9 mouse cellular contexts compared by ENCODE assay signal in the genomic region with DNA sequence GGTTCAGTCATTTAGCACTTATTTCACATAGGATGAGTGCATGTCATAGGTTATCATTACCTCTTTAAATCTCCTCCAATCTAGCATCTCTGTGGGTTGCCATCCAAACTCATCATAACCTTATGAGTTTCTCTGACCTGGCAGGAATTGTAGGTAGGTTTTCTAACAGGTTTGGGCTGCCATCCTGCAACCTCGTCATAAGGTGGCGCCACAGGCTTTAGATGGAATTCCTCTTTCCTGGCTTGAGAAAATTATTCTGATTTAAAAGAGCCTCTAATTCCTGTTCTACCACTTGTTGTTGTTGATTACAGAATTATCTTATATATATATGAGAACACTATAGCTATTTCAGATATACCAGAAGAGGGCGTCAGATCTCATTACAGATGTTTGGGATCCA. TPM values are rescaled to one million over a fixed set of nuclear protein-coding genes. Genes with fewer than 3 reads are reported as not detected.
A peak's percentile ranks its signal among the peaks of the same experiment; 100 is the strongest.
DNase-seq lines count a peak whose midpoint lies in the region; TF ChIP-seq lines count a peak whose summit lies in the region.
"Had no signal": no experiment of that assay in that cellular context is flagged by ENCODE, and none has a peak within 500 bp of the region (broad histone marks: within the 10 kb centered on the region; RNA-seq: fewer than 3 reads in every experiment).

No protein-coding gene starts in this region.

- no peaks in the 10 kb centered on the region for H3K27me3 ChIP-seq in CH12.LX (replicated peaks)
- H3K27me3 ChIP-seq: forebrain, embryonic 12.5 days had no signal

- peak; percentile 90 for TF ChIP-seq RAD21 in CH12.LX (IDR thresholded peaks at IDR 0.05; ENCODE audit: low read depth, low read length)

- no peak for TF ChIP-seq EP300 in CH12.LX (IDR thresholded peaks at IDR 0.05; ENCODE audit: low read length)

- no peak overlapping the region for H3K27ac ChIP-seq in CH12.LX (ENCODE audit: insufficient read depth, low read depth)
- H3K27ac ChIP-seq: forebrain, embryonic 12.5 days had no signal

- TF ChIP-seq CTCF in CH12.LX (conservative IDR thresholded peaks at IDR 0.05 in 1 of 2, IDR thresholded peaks at IDR 0.05 in 1 of 2; ENCODE audit: low read depth in 2 of 2, low read length in 2 of 2): peak; percentile 47 to 85

- intact Hi-C loops in gastrocnemius, postnatal 14 days (cut with DNase I; ENCODE audit: low total_unique reads): no loop called here

- peaks cover 7 to 34% of the 10 kb centered on the region in 2 experiments for H3K4me1 ChIP-seq in CH12.LX (ENCODE audit: control insufficient read depth in 1 of 2, insufficient read depth in 2 of 2)
- H3K4me1 ChIP-seq: forebrain, embryonic 12.5 days had no signal

- in situ Hi-C loops in CH12.LX (cut with MboI; ENCODE audit: low pct_ligation_motif_present, low pct_unique_long_range_greater_than_20kb, low sequenced_read_pairs): loop anchor here (5.0 kb wide), 1 partner anchor 159 kb away; no protein-coding TSS in a partner anchor

- DNase-seq in cerebellum, postnatal 14 days: peak; percentile 54 to 69
- no peak for DNase-seq in cerebellum, adult 11-12 months
- DNase-seq in layer of hippocampus, adult 11-12 months (ENCODE audit: low spot score): peak; percentile 57
- no peak for DNase-seq in layer of hippocampus, postnatal 14 days (ENCODE audit: low spot score in 2 of 2)
- no peak for DNase-seq in CH12.LX (ENCODE audit: extremely low read depth)
- peak; percentile 39 for DNase-seq in gastrocnemius, postnatal 14 days
- no peak for DNase-seq in spleen, adult 18-20 months
- DNase-seq in spleen, postnatal 14 days (ENCODE audit: low spot score in 2 of 2): no peak

- no peak for TF ChIP-seq POLR2A in CH12.LX (IDR thresholded peaks at IDR 0.05; ENCODE audit: low read depth, low read length)

- no peak overlapping the region for H3K4me3 ChIP-seq in CH12.LX (replicated peaks in 1 of 3; ENCODE audit: low read depth in 2 of 3, low read length in 2 of 3, poor library complexity in 1 of 3)
- H3K4me3 ChIP-seq: forebrain, embryonic 12.5 days had no signal

- H3K9ac ChIP-seq in CH12.LX (ENCODE audit: insufficient read depth, low read depth): no peak overlapping the region
- H3K9ac ChIP-seq: forebrain, embryonic 12.5 days had no signal

- H3K36me3 ChIP-seq in CH12.LX (replicated peaks in 1 of 2; ENCODE audit: control insufficient read depth in 1 of 2, insufficient read depth in 1 of 2, low read length in 1 of 2): no peaks in the 10 kb centered on the region
- H3K36me3 ChIP-seq: forebrain, embryonic 12.5 days had no signal

- no peaks in the 10 kb centered on the region for H3K79me2 ChIP-seq in CH12.LX (replicated peaks; ENCODE audit: control insufficient read depth, extremely low read depth, insufficient read depth, poor library complexity, severe bottlenecking)

- peaks cover 12% of the 10 kb centered on the region for H3K9me3 ChIP-seq in CH12.LX (replicated peaks; ENCODE audit: low read length)
- H3K9me3 ChIP-seq: forebrain, embryonic 12.5 days had no signal

- dilution Hi-C loops in CH12.LX (cut with MboI; ENCODE audit: extremely low pct_ligation_motif_present, extremely low pct_unique_long_range_greater_than_20kb, low sequenced_read_pairs): no loop called here

- H3K4me2 ChIP-seq in CH12.LX (ENCODE audit: insufficient read depth, low read depth, poor library complexity, severe bottlenecking): no peak overlapping the region
- H3K4me2 ChIP-seq: forebrain, embryonic 12.5 days had no signal

TF ChIP-seq in CH12.LX, 34 proteins besides CTCF, POLR2A, EP300 and RAD21:
- no peak for TF ChIP-seq USF2 (conservative IDR thresholded peaks at IDR 0.05; ENCODE audit: low read depth, low read length)
- no peak for TF ChIP-seq PAX5 (IDR thresholded peaks at IDR 0.05; ENCODE audit: low read length)
- TF ChIP-seq NELFE (IDR thresholded peaks at IDR 0.05; ENCODE audit: low read depth, low read length): no peak
- TF ChIP-seq ELF1 (IDR thresholded peaks at IDR 0.05; ENCODE audit: low read depth, low read length): 0 out of 2 replicates have a peak, but pooled peaks have one; percentile 8
- no peak for TF ChIP-seq ZMIZ1 (IDR thresholded peaks at IDR 0.05; ENCODE audit: low read depth, low read length)
- TF ChIP-seq RCOR1 (conservative IDR thresholded peaks at IDR 0.05; ENCODE audit: low read depth, low read length): no peak
- no peak for TF ChIP-seq ZNF384 (IDR thresholded peaks at IDR 0.05; ENCODE audit: low read depth, low read length)
- TF ChIP-seq MXI1 (IDR thresholded peaks at IDR 0.05; ENCODE audit: low read depth, low read length): no peak
- no peak for TF ChIP-seq NRF1 (IDR thresholded peaks at IDR 0.05; ENCODE audit: low read depth, low read length)
- TF ChIP-seq CHD1 (IDR thresholded peaks at IDR 0.05; ENCODE audit: low read depth, low read length): no peak
- peak; percentile 93 for TF ChIP-seq SMC3 (IDR thresholded peaks at IDR 0.05; ENCODE audit: low read depth, low read length)
- no peak for TF ChIP-seq TBP (conservative IDR thresholded peaks at IDR 0.05; ENCODE audit: low read depth, low read length)
- TF ChIP-seq MEF2A (IDR thresholded peaks at IDR 0.05; ENCODE audit: borderline replicate concordance, low read depth, low read length): no peak
- peak; percentile 86 for TF ChIP-seq ZC3H11A (IDR thresholded peaks at IDR 0.05; ENCODE audit: low read depth, low read length)
- no peak for TF ChIP-seq ZKSCAN1 (IDR thresholded peaks at IDR 0.05; ENCODE audit: borderline replicate concordance, low read depth, low read length)
- TF ChIP-seq MAFK (IDR thresholded peaks at IDR 0.05; ENCODE audit: insufficient replicate concordance, low read length): no peak

RNA-seq across cellular contexts. Expression of a gene that starts 34.5 kb away (rescaled TPM):
- total RNA-seq in layer of hippocampus, postnatal 14 days (2021): 10 to 100 TPM; 12.9 to 16.5 TPM
- total RNA-seq in CH12.LX (2012; rRNA removed): 0.17 and 0.21 TPM in 2 replicates
- total RNA-seq in CH12.LX (2014; rRNA removed): 0.20 and 0.76 TPM in 2 replicates
- polyA plus RNA-seq in CH12.LX (2012; ENCODE audit: insufficient read length, low read depth): 0.11 and 0.26 TPM in 2 replicates
- 1 to 10 TPM; 7.6 to 8.9 TPM for total RNA-seq in gastrocnemius, postnatal 14 days (2021)

Comparison
In these comparisons a context has a peak if more than half of its experiments do, and no peak if none do; other contexts are left out.
1. DNase-seq: peak in cerebellum, postnatal 14 days (2 of 2), layer of hippocampus, adult 11-12 months (single experiment) and gastrocnemius, postnatal 14 days (single experiment); none in cerebellum, adult 11-12 months (single experiment), layer of hippocampus, postnatal 14 days (0 of 2), CH12.LX (single experiment), spleen, adult 18-20 months (0 of 2) and spleen, postnatal 14 days (0 of 2).
2. RNA of a gene that starts 34.5 kb away (total RNA-seq): 12.9 to 16.5 TPM in layer of hippocampus, postnatal 14 days and 7.6 to 8.9 TPM in gastrocnemius, postnatal 14 days; 0.17 to 0.76 TPM in CH12.LX; every median in the first group is over 4 times any median in the second.